ENCODE assay signal across 1 mouse cellular context in genomic region chr11:116178411-116179121, GRCm38 (mm10).
TF ChIP-seq lines count a peak whose summit lies in the region.

No protein-coding gene starts in this region.

TF ChIP-seq in ES-E14, 5 proteins besides CTCF, POLR2A, EP300 and RAD21 (continued from another document):
- TF ChIP-seq CHD2 (IDR thresholded peaks at IDR 0.05; ENCODE audit: low read depth, low read length) (no peak), ZNF384 (IDR thresholded peaks at IDR 0.05; ENCODE audit: low read depth, low read length) (no peak), MAFK (IDR thresholded peaks at IDR 0.05; ENCODE audit: insufficient read depth, low read depth, low read length) (no peak)
